Mouse (Mus musculus) c-Kit-positive CD71-positive TER-119-negative erythroid progenitor cells, embryonic 14.5 days (primary cell): ENCODE results near the gene Ppt2.

Experiments used
- DNase-seq: peaks from one replicate; pipeline ENCODE4 v3.0.0-alpha.2; 2013; ENCODE audit warnings: low read depth

Ppt2 gene

GRCm38 (mm10) chr17:34606186-34607039 lies 21.9 kb downstream of the Ppt2 start:
- no peak for DNase-seq

GRCm38 (mm10) chr17:34605609-34606008 lies 22.7 kb downstream of the Ppt2 start:
- DNase-seq, result peak; percentile 86

DNA sequence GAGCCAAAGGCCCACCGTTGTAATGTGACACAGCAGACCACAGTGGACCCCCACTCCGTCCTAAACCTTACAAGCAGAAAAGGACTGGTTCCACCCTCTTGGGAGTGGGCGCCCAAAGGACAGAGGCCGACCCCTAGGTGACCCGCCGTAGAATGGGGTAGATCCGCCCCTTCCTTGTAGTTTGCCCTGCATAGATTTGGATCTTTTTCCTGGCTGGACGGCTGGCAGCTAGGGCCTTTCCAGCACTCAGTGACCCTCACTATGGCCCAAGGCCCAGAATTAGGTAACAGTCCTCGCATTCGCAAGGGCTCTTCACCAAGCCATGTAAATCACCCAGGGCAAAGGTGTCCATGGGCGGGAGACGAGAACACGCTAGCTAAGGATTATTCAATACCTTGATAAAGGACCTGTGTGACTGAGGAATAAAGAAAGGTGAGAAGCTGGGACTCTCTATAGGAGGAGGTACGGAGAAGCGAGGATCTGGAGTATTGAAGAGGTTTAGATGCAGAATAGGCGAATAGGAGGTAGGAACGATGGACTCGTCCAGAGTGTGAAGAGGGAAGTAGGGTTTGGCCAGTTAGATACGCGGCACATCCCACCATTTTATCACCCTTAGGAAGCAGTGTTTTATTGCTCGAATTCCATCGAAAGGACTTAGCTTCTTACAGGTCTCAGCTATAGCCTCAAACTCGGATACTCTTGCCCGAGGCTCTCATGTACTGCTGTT lies 23.6 kb downstream of the Ppt2 start:
- DNase-seq, result no peak

GRCm38 (mm10) chr17:34604061-34604508 lies 24.2 kb downstream of the Ppt2 start, which contains the start of gene Agpat1:
TSS of gene Agpat1 (plus strand) at chr17:34604262.
- DNase-seq, result peak; percentile 98

DNA sequence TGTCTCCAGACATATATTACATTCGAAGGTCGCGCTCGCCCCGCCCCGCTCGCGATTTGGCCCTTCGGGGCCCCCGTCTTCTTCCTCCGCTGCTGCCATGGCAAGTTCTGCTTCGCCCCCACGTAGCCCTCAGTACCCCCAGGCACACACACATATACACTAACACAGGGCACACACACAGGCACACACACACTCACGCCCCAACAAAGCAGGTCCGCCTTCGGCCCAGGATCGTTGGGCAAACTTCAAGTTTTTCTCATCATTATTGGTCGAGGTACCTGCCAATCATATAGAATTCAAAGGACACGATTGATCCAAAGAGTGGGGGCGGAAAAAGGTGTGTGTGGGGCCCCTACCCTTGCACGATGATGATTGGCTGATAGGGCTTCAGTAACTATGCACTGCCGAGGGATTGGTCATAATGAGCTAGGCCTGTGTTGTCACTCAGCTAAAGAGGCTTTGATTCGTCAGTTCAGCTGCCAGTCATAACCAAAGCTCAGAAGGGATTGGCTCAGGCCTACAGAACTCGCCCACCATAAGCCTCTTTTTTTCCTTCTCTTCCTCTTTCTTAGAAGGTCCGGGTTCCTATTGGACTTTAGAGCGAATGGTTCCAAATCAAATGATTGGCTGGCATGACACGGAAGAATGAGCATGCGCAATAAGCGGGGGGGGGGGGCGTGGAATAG lies 24.8 kb downstream of the Ppt2 start, which contains the start of gene Rnf5:
Rnf5 (minus strand) TSS at position 316 of the 686 bp plus-strand sequence.
- peak; percentile 100 for DNase-seq

GRCm38 (mm10) chr17:34601796-34602195 lies 26.5 kb downstream of the Ppt2 start:
- DNase-seq, result no peak

GRCm38 (mm10) chr17:34599891-34600290 lies 28.4 kb downstream of the Ppt2 start:
- DNase-seq, result no peak

DNA sequence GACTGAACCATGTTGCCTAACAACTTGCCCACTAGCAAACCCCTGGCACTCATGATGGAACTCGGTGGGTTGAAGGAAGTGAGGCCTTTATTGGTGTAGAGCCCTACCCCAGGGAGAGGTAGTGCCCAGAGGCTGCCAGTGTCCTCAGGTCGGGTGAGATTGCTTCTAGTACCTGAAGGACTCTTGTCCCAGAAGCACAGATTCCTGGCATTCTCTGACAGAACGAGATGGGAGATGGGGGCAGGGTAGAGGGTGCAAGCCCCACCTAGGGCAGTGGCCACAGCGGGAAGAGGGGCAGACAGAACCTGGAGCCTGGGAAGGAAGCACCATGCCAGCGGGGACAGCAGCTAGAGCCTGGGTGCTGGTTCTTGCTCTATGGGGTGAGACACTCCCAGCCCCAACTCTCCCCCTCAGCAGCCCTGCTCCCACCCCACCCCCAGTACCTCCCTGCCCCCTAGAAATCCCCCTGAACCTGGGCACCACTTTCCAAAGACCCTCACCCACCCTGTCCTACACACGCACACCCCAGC lies 30.7 kb downstream of the Ppt2 start, which contains the start of gene Ager:
Ager (plus strand) TSS at position 297 of the 530 bp plus-strand sequence.
- no peak for DNase-seq

DNA sequence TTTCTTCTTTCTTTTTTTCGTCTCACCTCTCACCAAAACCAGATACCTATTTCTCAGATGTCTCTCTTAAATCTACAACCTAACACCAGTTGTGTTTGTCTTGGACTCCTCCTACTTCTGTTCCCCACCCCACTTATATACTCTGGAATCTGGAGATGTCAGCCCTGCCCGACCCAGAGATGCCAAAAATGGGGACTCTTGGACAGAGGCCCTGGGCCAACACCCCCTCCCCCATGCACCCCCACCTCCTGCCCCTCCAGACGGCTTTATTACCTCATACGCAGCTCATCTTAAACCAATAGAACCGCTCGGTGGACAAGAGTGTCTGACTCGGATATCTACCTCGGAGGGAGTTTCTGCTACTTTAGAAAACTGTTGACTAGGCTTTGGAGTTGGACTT lies 32.2 kb downstream of the Ppt2 start:
- DNase-seq, result no peak

DNA sequence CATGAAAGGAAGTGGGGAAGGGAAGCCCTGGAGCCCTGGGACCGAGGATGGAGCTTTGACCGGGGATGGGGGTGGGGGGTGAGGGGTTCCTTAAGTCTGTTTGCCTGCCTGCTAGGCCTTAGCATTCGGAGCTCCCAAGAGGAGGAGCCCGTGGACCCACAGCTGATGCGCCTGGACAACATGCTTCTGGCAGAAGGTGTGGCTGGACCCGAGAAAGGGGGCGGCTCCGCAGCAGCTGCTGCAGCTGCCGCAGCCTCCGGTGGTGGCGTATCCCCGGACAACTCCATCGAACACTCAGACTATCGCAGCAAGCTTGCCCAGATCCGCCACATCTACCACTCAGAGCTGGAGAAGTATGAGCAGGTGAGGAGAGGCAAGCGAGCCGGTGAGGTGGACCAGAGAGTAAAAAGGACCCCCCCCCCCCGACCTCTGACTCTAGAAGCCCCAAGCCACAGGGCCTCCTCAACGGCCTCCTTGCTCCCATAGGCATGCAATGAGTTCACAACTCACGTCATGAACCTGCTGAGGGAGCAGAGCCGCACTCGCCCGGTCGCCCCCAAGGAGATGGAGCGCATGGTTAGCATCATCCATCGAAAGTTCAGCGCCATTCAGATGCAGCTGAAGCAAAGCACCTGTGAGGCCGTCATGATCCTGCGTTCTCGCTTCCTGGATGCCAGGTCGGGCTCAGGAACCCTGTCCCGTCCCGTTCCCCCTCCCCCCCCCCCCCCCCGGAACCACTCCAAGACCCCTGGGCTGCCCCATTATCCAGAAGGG lies 34.4 kb downstream of the Ppt2 start:
- DNase-seq, result no peak

DNA sequence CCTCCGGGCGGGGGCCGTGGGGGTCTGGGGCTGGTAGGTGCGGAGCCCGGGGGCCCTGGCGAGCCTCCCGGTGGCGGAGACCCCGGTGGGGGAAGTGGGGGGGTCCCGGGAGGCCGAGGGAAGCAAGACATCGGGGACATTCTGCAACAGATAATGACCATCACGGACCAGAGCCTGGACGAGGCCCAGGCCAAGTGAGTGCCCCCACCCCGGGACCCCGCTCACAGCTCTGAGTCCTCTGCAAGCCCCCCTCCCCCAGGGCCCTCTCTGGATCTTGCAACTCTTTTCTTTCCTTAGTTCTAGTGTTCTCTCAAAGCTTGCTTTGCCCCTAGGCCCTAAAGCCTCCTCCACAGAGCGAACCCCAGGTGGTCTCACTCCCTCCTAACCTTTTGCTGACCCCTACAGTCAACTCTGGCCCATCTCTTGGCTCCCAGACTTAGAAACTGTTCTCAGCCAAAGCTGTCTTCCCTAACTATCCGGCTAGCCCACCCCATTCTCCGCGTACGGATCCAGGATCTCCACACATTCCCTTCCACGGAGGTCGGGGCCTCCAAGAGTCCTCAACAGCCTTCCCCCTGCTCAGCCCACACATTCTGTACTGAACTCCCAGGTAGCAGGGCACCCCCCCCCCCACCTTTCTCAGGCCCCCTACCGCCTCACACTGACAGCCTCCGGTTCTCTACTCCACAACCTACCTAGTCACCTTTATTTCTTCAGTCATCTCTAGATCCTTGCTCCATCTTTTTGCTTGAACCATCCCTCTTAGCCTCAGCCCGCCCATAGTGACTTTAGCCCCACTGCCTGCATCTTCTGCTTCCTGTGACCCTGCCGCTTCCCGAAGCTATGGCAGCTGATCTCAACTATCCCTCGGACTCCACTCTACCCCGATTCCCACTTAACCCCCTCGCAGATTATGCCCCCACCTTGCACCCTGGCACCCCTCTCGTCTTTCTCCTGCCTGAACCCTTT lies 35.4 kb downstream of the Ppt2 start:
- DNase-seq, result no peak

- DNase-seq, result no peak
Observed at GRCm38 (mm10) chr17:34591994-34592375, 36.3 kb downstream of the Ppt2 start.

DNA sequence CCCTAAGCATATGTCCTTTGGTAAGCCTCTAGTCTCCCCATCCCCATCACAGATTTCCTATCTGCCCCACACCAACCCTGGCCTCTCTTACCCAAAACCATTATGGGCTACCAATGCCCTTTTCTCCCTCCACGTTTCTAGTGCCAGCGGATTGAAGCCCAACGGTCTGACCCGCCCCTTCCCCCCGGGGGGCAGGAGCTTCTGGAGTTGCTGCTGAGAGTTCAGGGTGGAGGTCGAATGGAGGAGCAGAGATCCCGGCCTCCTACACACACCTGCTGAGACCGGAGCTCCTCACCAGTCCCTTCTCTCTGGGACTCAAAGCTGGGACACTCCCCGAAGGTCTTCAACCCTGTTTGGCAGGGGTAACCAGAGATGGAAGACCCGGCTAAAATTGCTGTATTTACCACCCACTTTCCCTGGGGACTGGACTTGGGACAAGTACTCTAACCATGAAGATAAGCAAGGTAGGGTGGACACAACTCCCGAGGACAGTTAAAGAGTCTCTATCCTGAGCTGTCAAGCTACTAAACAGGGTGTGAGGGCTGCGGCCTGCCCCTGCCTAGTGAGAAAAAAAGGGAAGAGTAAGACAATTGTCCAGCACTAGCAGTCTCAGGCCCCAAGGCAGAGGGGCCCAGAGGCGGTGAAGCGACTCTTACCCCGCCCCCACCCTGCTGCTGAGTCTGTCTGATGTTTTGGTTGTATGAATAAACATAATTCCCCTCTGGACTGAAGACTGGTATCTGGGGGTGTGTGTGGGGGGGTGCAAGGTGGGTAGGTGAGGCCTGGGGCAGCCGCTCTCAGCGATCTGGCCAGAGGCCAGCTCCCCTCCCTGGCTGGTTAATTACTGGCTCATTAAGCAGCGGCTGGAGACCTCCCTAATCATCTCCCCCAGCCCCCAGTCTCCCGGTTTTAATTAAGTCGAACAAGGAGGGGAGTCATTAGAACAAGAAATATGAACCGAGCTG lies 37.0 kb downstream of the Ppt2 start, which contains the start of gene Pbx2:
Pbx2 (plus strand) TSS at position 238 of the 965 bp plus-strand sequence.
- DNase-seq, result no peak

GRCm38 (mm10) chr17:34590154-34590987 lies 37.9 kb downstream of the Ppt2 start:
- no peak for DNase-seq

DNA sequence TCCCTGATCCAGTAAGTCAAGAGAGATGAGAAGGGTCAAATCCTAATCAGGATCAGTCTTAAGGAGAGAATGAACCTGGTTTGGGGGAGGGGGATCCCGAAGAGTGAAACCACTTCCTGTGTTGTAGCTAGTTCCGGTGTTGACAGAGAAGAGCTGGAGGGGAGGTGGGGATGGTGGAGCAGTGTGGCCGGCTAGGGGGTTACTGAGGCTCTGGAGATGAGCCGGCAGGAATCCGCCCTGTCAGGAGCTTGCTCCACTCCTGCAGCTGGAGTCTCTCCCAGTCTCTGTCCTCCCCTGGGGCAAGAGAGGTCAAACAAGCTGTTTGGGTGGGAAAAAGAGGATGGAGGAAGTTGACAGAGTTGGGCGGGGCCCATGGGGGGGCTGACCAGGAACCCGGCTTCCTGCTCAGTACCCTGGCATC lies 38.6 kb downstream of the Ppt2 start, which contains the start of gene Gpsm3:
Gpsm3 (plus strand) TSS at position 126 of the 421 bp plus-strand sequence.
- DNase-seq, result no peak

DNA sequence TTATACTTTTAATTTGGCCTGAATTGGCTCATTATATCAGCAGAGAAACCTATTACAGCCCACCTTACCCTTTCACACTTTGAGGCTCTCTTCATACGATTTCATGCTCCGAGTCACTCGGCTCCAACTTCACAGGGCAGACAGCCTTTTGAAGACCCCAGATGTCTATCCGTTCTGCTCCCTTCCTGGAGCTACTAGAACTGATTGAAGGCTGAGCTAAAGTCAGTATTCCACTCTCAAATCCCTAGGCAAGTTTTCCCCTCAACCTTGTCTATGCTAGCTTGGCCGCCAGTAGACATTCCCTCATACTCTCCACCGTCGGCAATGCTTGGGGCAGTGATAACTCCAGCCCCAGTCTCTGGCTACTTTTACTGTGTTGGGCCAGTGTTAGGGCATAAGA lies 39.1 kb downstream of the Ppt2 start:
- DNase-seq, result no peak

DNA sequence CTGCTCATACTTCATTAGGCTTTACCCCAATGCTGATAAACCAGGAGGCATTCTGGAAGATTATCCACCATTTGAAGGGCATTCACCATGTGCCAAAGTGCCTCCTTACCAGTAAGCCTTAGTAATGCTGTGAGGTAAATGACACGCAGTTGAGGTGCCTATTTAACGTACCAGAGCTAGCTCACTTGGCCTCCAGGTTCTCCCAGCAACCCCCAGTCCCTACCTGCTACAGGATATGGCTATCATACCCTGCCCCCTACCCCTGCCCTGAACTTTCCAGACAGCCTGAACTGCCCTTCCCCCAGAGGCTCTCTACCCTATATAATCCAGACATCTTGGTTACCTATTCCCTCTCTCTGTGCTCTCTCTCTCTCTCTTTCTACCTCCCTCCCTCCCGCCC lies 39.5 kb downstream of the Ppt2 start:
- no peak for DNase-seq

DNA sequence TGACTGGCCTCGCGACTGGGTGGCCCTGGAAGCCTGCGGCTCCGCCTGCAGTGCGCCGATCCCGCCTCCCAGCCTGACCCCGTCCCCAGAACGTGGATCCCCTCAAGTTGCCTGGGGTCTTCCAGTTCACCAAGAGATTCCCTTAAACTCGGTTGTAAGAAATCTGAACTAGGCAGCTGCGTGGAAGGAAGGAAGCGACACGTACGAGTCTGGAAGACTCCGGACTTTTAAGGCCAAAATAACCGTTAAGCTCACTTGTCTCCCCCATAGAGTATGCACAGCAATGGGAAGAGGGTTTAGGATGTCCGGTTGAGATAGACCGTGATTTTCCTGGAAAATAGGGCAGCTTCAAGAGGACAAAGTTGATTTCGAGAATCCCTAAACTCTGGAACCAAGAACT lies 40.5 kb downstream of the Ppt2 start:
- DNase-seq, result no peak
